ENCODE assay signal across 9 mouse cellular contexts in the genomic region with DNA sequence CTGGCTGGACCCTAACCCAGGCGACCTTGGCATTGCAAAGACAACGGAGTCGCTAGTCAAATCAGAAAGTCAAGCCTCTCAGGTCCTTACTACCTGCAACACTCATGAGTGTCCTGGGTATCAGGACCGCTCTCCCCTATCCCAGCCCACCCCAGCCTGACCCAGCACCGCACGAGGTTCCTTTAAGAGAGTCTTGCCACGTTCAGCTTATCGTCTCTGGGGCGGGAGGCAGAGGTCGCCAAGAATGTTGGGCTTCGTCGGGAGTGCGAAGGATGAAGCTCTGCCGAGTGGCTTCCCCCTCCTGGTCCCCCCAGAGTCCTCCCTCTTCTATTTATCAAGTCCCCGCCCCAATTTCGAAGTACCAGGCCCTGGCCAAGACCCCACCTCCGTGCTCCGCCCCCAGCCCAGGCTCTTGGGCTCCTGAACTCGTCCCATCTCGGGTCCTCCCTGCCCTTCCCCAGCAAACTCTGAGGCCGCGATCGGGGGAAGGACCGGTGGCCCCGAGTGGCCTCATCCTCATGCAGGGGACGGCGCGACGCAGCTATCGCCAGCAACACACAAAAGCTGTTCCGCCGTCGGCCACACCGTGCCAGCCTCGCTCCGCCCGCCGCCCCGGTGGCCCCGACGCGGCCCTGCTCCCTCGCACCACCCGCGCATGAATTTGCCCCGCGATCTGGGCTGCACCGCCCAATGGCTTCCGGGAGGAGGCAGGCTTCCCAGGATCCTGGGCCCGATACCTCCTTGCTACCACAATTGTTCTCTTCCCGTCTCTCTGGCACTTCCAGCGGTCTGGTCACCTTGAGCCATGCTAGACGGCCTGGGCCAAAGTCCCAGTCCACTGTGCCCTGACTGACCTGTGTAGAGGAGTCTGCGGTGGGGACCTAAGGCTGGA. TPM values are rescaled to one million over a fixed set of nuclear protein-coding genes. Genes with fewer than 3 reads are reported as not detected.
DNase-seq lines count a peak whose midpoint lies in the region; ATAC-seq and TF ChIP-seq lines count a peak whose summit lies in the region.
"Had no signal": no experiment of that assay in that cellular context is flagged by ENCODE, and none has a peak within 500 bp of the region (broad histone marks: within the 10 kb centered on the region; RNA-seq: fewer than 3 reads in every experiment).

No protein-coding gene starts in this region.

- peak; percentile 50; the same call in 1 of the 2 replicates for ATAC-seq in embryonic facial prominence, embryonic 12.5 days (ENCODE audit: insufficient number of reproducible peaks, insufficient read depth, low FRiP score, low TSS enrichment)
- ATAC-seq in hindbrain, postnatal 0 days: peak; percentile 88
- ATAC-seq in limb, embryonic 14.5 days (ENCODE audit: low FRiP score, low read depth): no peak; the same call in 1 of the 2 replicates
- peak; percentile 55; the same call in 1 of the 2 replicates for ATAC-seq in neural tube, embryonic 11.5 days (ENCODE audit: insufficient read depth, low FRiP score, low TSS enrichment)

- H3K4me1 ChIP-seq in embryonic facial prominence, embryonic 12.5 days: peaks cover 11% of the 10 kb centered on the region
- H3K4me1 ChIP-seq in hindbrain, postnatal 0 days (ENCODE audit: insufficient read depth, low read length): no peaks in the 10 kb centered on the region
- 0 out of 2 replicates have a peak, but pooled peaks cover 5% of the 10 kb centered on the region for H3K4me1 ChIP-seq in limb, embryonic 14.5 days (ENCODE audit: control insufficient read depth, insufficient read depth, low read length)
- H3K4me1 ChIP-seq in neural tube, embryonic 11.5 days (ENCODE audit: control insufficient read depth, insufficient read depth, low read length): peaks cover 6% of the 10 kb centered on the region; the same call in 1 of the 2 replicates

- peak; percentile 53 for TF ChIP-seq CTCF in hindbrain, postnatal 0 days (IDR thresholded peaks at IDR 0.05; ENCODE audit: low read depth)

- H3K27me3 ChIP-seq in embryonic facial prominence, embryonic 12.5 days: peaks cover 49% of the 10 kb centered on the region
- H3K27me3 ChIP-seq in hindbrain, postnatal 0 days (ENCODE audit: insufficient read depth, low read length): peaks cover 33% of the 10 kb centered on the region
- peaks cover 44% of the 10 kb centered on the region for H3K27me3 ChIP-seq in limb, embryonic 14.5 days (ENCODE audit: control insufficient read depth, insufficient read depth, low read length)
- H3K27me3 ChIP-seq in neural tube, embryonic 11.5 days (ENCODE audit: control insufficient read depth, insufficient read depth, low read length): peaks cover 38% of the 10 kb centered on the region

- H3K27ac ChIP-seq in embryonic facial prominence, embryonic 12.5 days: no peak overlapping the region
- H3K27ac ChIP-seq in hindbrain, postnatal 0 days: peak overlapping the region; percentile 38
- no peak overlapping the region for H3K27ac ChIP-seq in limb, embryonic 14.5 days (replicated peaks; ENCODE audit: low read depth, low read length)
- H3K27ac ChIP-seq in neural tube, embryonic 11.5 days (ENCODE audit: low read depth, low read length): no peak overlapping the region

- WGBS in embryonic facial prominence, embryonic 12.5 days: 2% methylated on average over 54 of the region's 54 CpGs
- 2% methylated on average over 54 of the region's 54 CpGs for WGBS in hindbrain, postnatal 0 days
- 3% methylated on average over 54 of the region's 54 CpGs for WGBS in limb, embryonic 14.5 days
- WGBS in neural tube, embryonic 11.5 days: 2% methylated on average over 54 of the region's 54 CpGs

- peak; percentile 45 for DNase-seq in gastrocnemius, postnatal 10 days
- no peak for DNase-seq in gastrocnemius, adult 8-10 months (ENCODE audit: low spot score in 2 of 2)
- DNase-seq in ES-CJ7 (ENCODE audit: low read depth, low spot score): peak; percentile 52
- DNase-seq in hindbrain, postnatal 0 days (ENCODE audit: low spot score): peak; percentile 68
- DNase-seq in limb, embryonic 14.5 days (ENCODE audit: low spot score): peak; percentile 18
- peak; percentile 59 for DNase-seq in neural tube, embryonic 11.5 days (ENCODE audit: low spot score)
- no peak for DNase-seq in thymus, postnatal 0 days (ENCODE audit: low spot score)

- H3K9ac ChIP-seq in embryonic facial prominence, embryonic 12.5 days: peak overlapping the region; percentile 47
- H3K9ac ChIP-seq in hindbrain, postnatal 0 days (replicated peaks; ENCODE audit: low read length): no peak overlapping the region; the same call in 1 of the 2 replicates
- peak overlapping the region; percentile 52 for H3K9ac ChIP-seq in limb, embryonic 14.5 days (ENCODE audit: low read depth, low read length, severe bottlenecking)
- peak overlapping the region; percentile 23; the same call in 1 of the 2 replicates for H3K9ac ChIP-seq in neural tube, embryonic 11.5 days (ENCODE audit: low read length)

- no peak for TF ChIP-seq POLR2A in limb, embryonic 14.5 days (IDR thresholded peaks at IDR 0.05; ENCODE audit: borderline replicate concordance, extremely low read depth, insufficient read depth, insufficient read length)

- H3K9me3 ChIP-seq in embryonic facial prominence, embryonic 12.5 days: peaks cover 7% of the 10 kb centered on the region; the same call in 1 of the 2 replicates
- no peaks in the 10 kb centered on the region; the same call in 1 of the 2 replicates for H3K9me3 ChIP-seq in hindbrain, postnatal 0 days (ENCODE audit: low read length)
- H3K9me3 ChIP-seq in limb, embryonic 14.5 days (ENCODE audit: control insufficient read depth, low read length): peaks cover 11% of the 10 kb centered on the region
- H3K9me3 ChIP-seq in neural tube, embryonic 11.5 days (ENCODE audit: control insufficient read depth, low read length): no peaks in the 10 kb centered on the region

- H3K36me3 ChIP-seq in embryonic facial prominence, embryonic 12.5 days: no peaks in the 10 kb centered on the region
- no peaks in the 10 kb centered on the region for H3K36me3 ChIP-seq in hindbrain, postnatal 0 days (ENCODE audit: insufficient read depth, low read length)
- no peaks in the 10 kb centered on the region for H3K36me3 ChIP-seq in limb, embryonic 14.5 days (ENCODE audit: control insufficient read depth, insufficient read depth, low read length)
- no peaks in the 10 kb centered on the region for H3K36me3 ChIP-seq in neural tube, embryonic 11.5 days (ENCODE audit: control insufficient read depth, insufficient read depth, low read length)

- peak overlapping the region; percentile 38 for H3K4me3 ChIP-seq in embryonic facial prominence, embryonic 12.5 days
- H3K4me3 ChIP-seq in hindbrain, postnatal 0 days (ENCODE audit: low read length): peak overlapping the region; percentile 29
- peak overlapping the region; percentile 36 for H3K4me3 ChIP-seq in limb, embryonic 14.5 days (replicated peaks; ENCODE audit: low read length)
- H3K4me3 ChIP-seq in neural tube, embryonic 11.5 days (ENCODE audit: low read depth, low read length): peak overlapping the region; percentile 31

- H3K4me2 ChIP-seq in embryonic facial prominence, embryonic 12.5 days (replicated peaks): peak overlapping the region; percentile 66
- H3K4me2 ChIP-seq in hindbrain, postnatal 0 days (ENCODE audit: low read depth, low read length): peak overlapping the region; percentile 58
- H3K4me2 ChIP-seq in limb, embryonic 14.5 days (replicated peaks; ENCODE audit: low read depth, low read length, severe bottlenecking): peak overlapping the region; percentile 66
- peak overlapping the region; percentile 47 for H3K4me2 ChIP-seq in neural tube, embryonic 11.5 days (ENCODE audit: low read depth)

RNA-seq across cellular contexts. Expression of gene Slc7a10, which starts 1.1 kb away (rescaled TPM):
- total RNA-seq in gastrocnemius, postnatal 10 days (2021): 1 to 10 TPM; 2.8 to 4.1 TPM
- total RNA-seq in gastrocnemius, adult 8-10 months (2022): 1 to 10 TPM in 3 of 4 experiments, under 1 TPM in 1; 0.82 to 3.1 (median 1.9) TPM
- polyA plus RNA-seq in embryonic facial prominence, embryonic 12.5 days (2016; fragmentation: Nextera tagmentation; extraction: Ambion mirVana): 1.7 and 3.0 TPM in 2 replicates
- total RNA-seq in hindbrain, postnatal 0 days (2014; rRNA removed): 62.9 and 70.2 TPM in 2 replicates
- polyA plus RNA-seq in hindbrain, postnatal 0 days (2015; fragmentation: Nextera tagmentation; extraction: Ambion mirVana): 47.8 and 52.8 TPM in 2 replicates
- polyA plus RNA-seq in limb, embryonic 14.5 days (2012; rRNA removed): 7.5 and 9.1 TPM in 2 replicates
- polyA plus RNA-seq in limb, embryonic 14.5 days (2014; fragmentation: Nextera tagmentation; extraction: Ambion mirVana): 2.7 and 3.2 TPM in 2 replicates
- 0.25 and 0.89 TPM in 2 replicates for polyA plus RNA-seq in neural tube, embryonic 11.5 days (2014; fragmentation: Nextera tagmentation; extraction: Ambion mirVana)
- 0.28 and 0.33 TPM in 2 replicates for polyA plus RNA-seq in thymus, postnatal 0 days (2015; fragmentation: Nextera tagmentation; extraction: Ambion mirVana)
- total RNA-seq: hematopoietic stem cell, adult 5-6 weeks had no signal

RNA-seq across cellular contexts. Expression of gene Lrp3, which starts 30.2 kb away (rescaled TPM):
- 10 to 100 TPM; 12.1 to 13.8 TPM for total RNA-seq in gastrocnemius, postnatal 10 days (2021)
- total RNA-seq in gastrocnemius, adult 8-10 months (2022): 1 to 10 TPM; 5.0 to 6.0 (median 5.3) TPM
- 10.5 and 11.9 TPM in 2 replicates for polyA plus RNA-seq in embryonic facial prominence, embryonic 12.5 days (2016; fragmentation: Nextera tagmentation; extraction: Ambion mirVana)
- total RNA-seq in hindbrain, postnatal 0 days (2014; rRNA removed): 132 and 137 TPM in 2 replicates
- 20.2 and 20.7 TPM in 2 replicates for polyA plus RNA-seq in hindbrain, postnatal 0 days (2015; fragmentation: Nextera tagmentation; extraction: Ambion mirVana)
- polyA plus RNA-seq in limb, embryonic 14.5 days (2012; rRNA removed): 31.7 and 43.3 TPM in 2 replicates
- 11.7 and 12.7 TPM in 2 replicates for polyA plus RNA-seq in limb, embryonic 14.5 days (2014; fragmentation: Nextera tagmentation; extraction: Ambion mirVana)
- 18.7 and 21.6 TPM in 2 replicates for polyA plus RNA-seq in neural tube, embryonic 11.5 days (2014; fragmentation: Nextera tagmentation; extraction: Ambion mirVana)
- 0.42 and 0.43 TPM in 2 replicates for polyA plus RNA-seq in thymus, postnatal 0 days (2015; fragmentation: Nextera tagmentation; extraction: Ambion mirVana)
- total RNA-seq: hematopoietic stem cell, adult 5-6 weeks had no signal

Comparison
In these comparisons a context has a peak if more than half of its experiments do, and no peak if none do; other contexts are left out.
1. DNase-seq: peak in gastrocnemius, postnatal 10 days (single experiment), ES-CJ7 (single experiment), hindbrain, postnatal 0 days (single experiment), limb, embryonic 14.5 days (single experiment) and neural tube, embryonic 11.5 days (single experiment); none in gastrocnemius, adult 8-10 months (0 of 2) and thymus, postnatal 0 days (single experiment).
2. Peak in every context shown above with its lines, with median percentiles within 50 percentile points of each other: H3K4me2 ChIP-seq and H3K4me3 ChIP-seq.